Mouse (Mus musculus): ENCODE data around the gene Gorasp1. TPM values are rescaled to one million over a fixed set of nuclear protein-coding genes. Genes with fewer than 3 reads are reported as not detected.

Gorasp1 gene
- polyA plus RNA-seq (2012; ENCODE audit: insufficient read depth, insufficient read length, missing spikeins): 6.2 and 8.3 TPM in 2 replicates

- H3K27ac ChIP-seq (replicated peaks; ENCODE audit: low read depth, low read length): no peak within 1 kb of the TSS
- peak within 1 kb of the TSS; percentile 91 for H3K4me3 ChIP-seq (ENCODE audit: insufficient read depth, low read depth, low read length)
- H3K4me1 ChIP-seq (ENCODE audit: control insufficient read depth, insufficient read depth, insufficient read length, low read length): peaks cover 4% of the 10 kb centered on the region; the same call in 1 of the 2 replicates
Measured at GRCm38 (mm10) chr9:119937005-119937773, at the start of gene Gorasp1, which contains the start of gene Ttc21a. TSS of gene Gorasp1 (minus strand) at chr9:119937565. TSS of gene Ttc21a (plus strand) at chr9:119937606.

GRCm38 (mm10) chr9:119985881-119986574 lies 48.7 kb upstream of the Gorasp1 start:
- H3K4me3 ChIP-seq (ENCODE audit: insufficient read depth, low read depth, low read length): no peak overlapping the region
- H3K4me1 ChIP-seq (ENCODE audit: control insufficient read depth, insufficient read depth, insufficient read length, low read length): peaks cover 3% of the 10 kb centered on the region; the same call in 1 of the 2 replicates
- H3K27ac ChIP-seq (replicated peaks; ENCODE audit: low read depth, low read length): no peak overlapping the region

- Histone ChIP-seq H3K4me3 (ENCODE audit: insufficient read depth, low read depth, low read length) (peak within 1 kb of the TSS; percentile 95), H3K27ac (replicated peaks; ENCODE audit: low read depth, low read length) (peak within 1 kb of the TSS; percentile 93), H3K4me1 (ENCODE audit: control insufficient read depth, insufficient read depth, insufficient read length, low read length) (peaks cover 12% of the 10 kb centered on the region)
Measured at GRCm38 (mm10) chr9:119984536-119985011, 47.2 kb upstream of the Gorasp1 start, which contains the start of gene Csrnp1. TSS of gene Csrnp1 (minus strand) at chr9:119984658.

- Histone ChIP-seq H3K4me1 (ENCODE audit: control insufficient read depth, insufficient read depth, insufficient read length, low read length) (peaks cover 15% of the 10 kb centered on the region), H3K27ac (replicated peaks; ENCODE audit: low read depth, low read length) (peak overlapping the region; percentile 93), H3K4me3 (ENCODE audit: insufficient read depth, low read depth, low read length) (peak overlapping the region; percentile 95)
Measured at GRCm38 (mm10) chr9:119983585-119984535, 46.5 kb upstream of the Gorasp1 start.

- peak overlapping the region; percentile 95 for H3K4me3 ChIP-seq (ENCODE audit: insufficient read depth, low read depth, low read length)
- peaks cover 21% of the 10 kb centered on the region for H3K4me1 ChIP-seq (ENCODE audit: control insufficient read depth, insufficient read depth, insufficient read length, low read length)
- peak overlapping the region; percentile 93 for H3K27ac ChIP-seq (replicated peaks; ENCODE audit: low read depth, low read length)
Measured at GRCm38 (mm10) chr9:119982956-119983551, 45.7 kb upstream of the Gorasp1 start.

- H3K4me1 ChIP-seq (ENCODE audit: control insufficient read depth, insufficient read depth, insufficient read length, low read length): peaks cover 26% of the 10 kb centered on the region
- peak overlapping the region; percentile 95 for H3K4me3 ChIP-seq (ENCODE audit: insufficient read depth, low read depth, low read length)
- peak overlapping the region; percentile 93 for H3K27ac ChIP-seq (replicated peaks; ENCODE audit: low read depth, low read length)
Measured at GRCm38 (mm10) chr9:119982241-119982811, 45.0 kb upstream of the Gorasp1 start.

GRCm38 (mm10) chr9:119981183-119982179 lies 44.1 kb upstream of the Gorasp1 start:
- peaks cover 33% of the 10 kb centered on the region for H3K4me1 ChIP-seq (ENCODE audit: control insufficient read depth, insufficient read depth, insufficient read length, low read length)
- peak overlapping the region; percentile 93 for H3K27ac ChIP-seq (replicated peaks; ENCODE audit: low read depth, low read length)
- H3K4me3 ChIP-seq (ENCODE audit: insufficient read depth, low read depth, low read length): peak overlapping the region; percentile 95

GRCm38 (mm10) chr9:119980770-119981182 lies 43.4 kb upstream of the Gorasp1 start:
- peak overlapping the region; percentile 95 for H3K4me3 ChIP-seq (ENCODE audit: insufficient read depth, low read depth, low read length)
- H3K27ac ChIP-seq (replicated peaks; ENCODE audit: low read depth, low read length): peak overlapping the region; percentile 89
- H3K4me1 ChIP-seq (ENCODE audit: control insufficient read depth, insufficient read depth, insufficient read length, low read length): peaks cover 34% of the 10 kb centered on the region

GRCm38 (mm10) chr9:119979749-119980148 lies 42.4 kb upstream of the Gorasp1 start:
- peaks cover 34% of the 10 kb centered on the region for H3K4me1 ChIP-seq (ENCODE audit: control insufficient read depth, insufficient read depth, insufficient read length, low read length)

GRCm38 (mm10) chr9:119978811-119979441 lies 41.6 kb upstream of the Gorasp1 start:
- peaks cover 34% of the 10 kb centered on the region for H3K4me1 ChIP-seq (ENCODE audit: control insufficient read depth, insufficient read depth, insufficient read length, low read length)
- H3K27ac ChIP-seq (replicated peaks; ENCODE audit: low read depth, low read length): no peak overlapping the region
- no peak overlapping the region for H3K4me3 ChIP-seq (ENCODE audit: insufficient read depth, low read depth, low read length)

More at GRCm38 (mm10) chr9:119979749-119980148, 42.4 kb upstream of the Gorasp1 start:
- H3K4me3 ChIP-seq (ENCODE audit: insufficient read depth, low read depth, low read length): no peak overlapping the region
- H3K27ac ChIP-seq (replicated peaks; ENCODE audit: low read depth, low read length): no peak overlapping the region

- no peak overlapping the region for H3K4me3 ChIP-seq (ENCODE audit: insufficient read depth, low read depth, low read length)
- H3K27ac ChIP-seq (replicated peaks; ENCODE audit: low read depth, low read length): peak overlapping the region; percentile 15
Measured at GRCm38 (mm10) chr9:119978151-119978810, 40.9 kb upstream of the Gorasp1 start.

GRCm38 (mm10) chr9:119977557-119978060 lies 40.2 kb upstream of the Gorasp1 start:
- H3K27ac ChIP-seq (replicated peaks; ENCODE audit: low read depth, low read length): peak overlapping the region; percentile 22; the same call in 1 of the 2 replicates
- peaks cover 34% of the 10 kb centered on the region for H3K4me1 ChIP-seq (ENCODE audit: control insufficient read depth, insufficient read depth, insufficient read length, low read length)
- H3K4me3 ChIP-seq (ENCODE audit: insufficient read depth, low read depth, low read length): no peak overlapping the region

More at GRCm38 (mm10) chr9:119978151-119978810, 40.9 kb upstream of the Gorasp1 start:
- peaks cover 34% of the 10 kb centered on the region for H3K4me1 ChIP-seq (ENCODE audit: control insufficient read depth, insufficient read depth, insufficient read length, low read length)
